Mouse (Mus musculus) cortical plate, adult 2 months (tissue): ENCODE measurements around the gene Reps2. TPM values are rescaled to one million over a fixed set of nuclear protein-coding genes. Genes with fewer than 3 reads are reported as not detected.

Experiments used
- H3K27ac ChIP-seq: fragments of 200-500 bp; 2 replicates; pipeline ENCODE4 v1.5.1; 2012; ENCODE audit warnings: low read length, control low read depth, inconsistent platforms; ENCODE audit not compliant: insufficient read depth
- H3K4me1 ChIP-seq: fragments of 200-500 bp; 2 replicates; pipeline ENCODE4 v1.6.1; 2011; ENCODE audit warnings: low read length; ENCODE audit not compliant: control insufficient read depth, insufficient read depth
- H3K4me3 ChIP-seq: fragments of 200-500 bp; 2 replicates; pipeline ENCODE4 v1.5.1; 2011; ENCODE audit warnings: mild to moderate bottlenecking, low read length, control low read depth; ENCODE audit not compliant: insufficient read depth
- CTCF ChIP-seq: fragments of 200-500 bp; IDR thresholded peaks from 2 replicates; pipeline ENCODE4 v1.5.1; 2011; ENCODE audit warnings: mild to moderate bottlenecking, control low read depth, low read length; ENCODE audit not compliant: insufficient read depth; ENCODE audit errors: extremely low read depth
- POLR2A ChIP-seq: fragments of 200-500 bp; IDR thresholded peaks from 2 replicates; pipeline ENCODE4 v1.6.1; 2011; ENCODE audit warnings: mild to moderate bottlenecking, low read length, control low read depth; ENCODE audit not compliant: insufficient read depth; ENCODE audit errors: extremely low read depth
- polyA plus RNA-seq: library from polyadenylated mRNA; depleted of rRNA; stranded (reverse); fragments of >200 nt; gene quantifications from 2 replicates; pipeline ENCODE4 v1.2.3, GENCODE M21; 2012

Reps2 gene
- polyA plus RNA-seq, 1 experiment: 34.8 TPM

- Histone ChIP-seq H3K27ac (no peak overlapping the region), H3K4me1 (peaks cover 7% of the 10 kb centered on the region; the same call in 1 of the 2 replicates), H3K4me3 (no peak overlapping the region)
- TF ChIP-seq CTCF (no peak), POLR2A (no peak)
Observed at GRCm38 (mm10) chrX:162510426-162510980, 132.9 kb downstream of the Reps2 start.

GRCm38 (mm10) chrX:162505186-162505585 lies 138.3 kb downstream of the Reps2 start:
- no peak for TF ChIP-seq POLR2A
- TF ChIP-seq CTCF: no peak
- peaks cover 11% of the 10 kb centered on the region for H3K4me1 ChIP-seq
- H3K4me3 ChIP-seq: no peak overlapping the region
- no peak overlapping the region for H3K27ac ChIP-seq

- TF ChIP-seq POLR2A (no peak), CTCF (no peak)
- Histone ChIP-seq H3K4me1 (peaks cover 5% of the 10 kb centered on the region), H3K4me3 (no peak overlapping the region), H3K27ac (peak overlapping the region; percentile 73; the same call in 1 of the 2 replicates)
Observed at GRCm38 (mm10) chrX:162503436-162503835, 140.0 kb downstream of the Reps2 start.

- H3K27ac ChIP-seq: no peak overlapping the region
- H3K4me1 ChIP-seq: peaks cover 5% of the 10 kb centered on the region
- H3K4me3 ChIP-seq: no peak overlapping the region
- TF ChIP-seq POLR2A (no peak), CTCF (no peak)
Observed at GRCm38 (mm10) chrX:162500962-162501361, 142.5 kb downstream of the Reps2 start.

GRCm38 (mm10) chrX:162496485-162496884 lies 147.0 kb downstream of the Reps2 start:
- H3K27ac ChIP-seq: no peak overlapping the region
- H3K4me3 ChIP-seq: no peak overlapping the region
- H3K4me1 ChIP-seq: peaks cover 1% of the 10 kb centered on the region; the same call in 1 of the 2 replicates
- TF ChIP-seq CTCF (no peak), POLR2A (no peak)

- H3K4me3 ChIP-seq: no peak overlapping the region
- TF ChIP-seq POLR2A: no peak
- TF ChIP-seq CTCF: no peak
Observed at GRCm38 (mm10) chrX:162488630-162489029, 154.8 kb downstream of the Reps2 start.

GRCm38 (mm10) chrX:162487734-162488133 lies 155.7 kb downstream of the Reps2 start:
- TF ChIP-seq CTCF: no peak
- TF ChIP-seq POLR2A: no peak
- Histone ChIP-seq H3K4me1 (no peaks in the 10 kb centered on the region), H3K4me3 (no peak overlapping the region), H3K27ac (no peak overlapping the region)

More at GRCm38 (mm10) chrX:162488630-162489029, 154.8 kb downstream of the Reps2 start:
- Histone ChIP-seq H3K4me1 (no peaks in the 10 kb centered on the region), H3K27ac (no peak overlapping the region)

GRCm38 (mm10) chrX:162470213-162470612 lies 173.2 kb downstream of the Reps2 start:
- Histone ChIP-seq H3K4me1 (no peaks in the 10 kb centered on the region), H3K27ac (no peak overlapping the region), H3K4me3 (no peak overlapping the region)
- no peak for TF ChIP-seq CTCF
- TF ChIP-seq POLR2A: no peak

GRCm38 (mm10) chrX:162462156-162462555 lies 181.3 kb downstream of the Reps2 start:
- no peak for TF ChIP-seq CTCF
- TF ChIP-seq POLR2A: no peak
- no peaks in the 10 kb centered on the region for H3K4me1 ChIP-seq
- no peak overlapping the region for H3K4me3 ChIP-seq
- no peak overlapping the region for H3K27ac ChIP-seq

GRCm38 (mm10) chrX:162456445-162456844 lies 187.0 kb downstream of the Reps2 start:
- TF ChIP-seq POLR2A (no peak), CTCF (no peak)

More at GRCm38 (mm10) chrX:162456445-162456844, 187.0 kb downstream of the Reps2 start:
- Histone ChIP-seq H3K27ac (no peak overlapping the region), H3K4me3 (no peak overlapping the region), H3K4me1 (no peaks in the 10 kb centered on the region)
